Mouse (Mus musculus): ENCODE results near the gene Mast2. TPM values are rescaled to one million over a fixed set of nuclear protein-coding genes. Genes with fewer than 3 reads are reported as not detected.

Gene Mast2
- polyA plus RNA-seq, 1 experiment from 2014 or later, result 19.5 TPM

- no peak for DNase-seq (ENCODE audit: low spot score)
- Histone ChIP-seq H3K36me3 (peaks cover 76% of the 10 kb centered on the region), H3K4me3 (no peak overlapping the region), H3K4me1 (replicated peaks) (no peaks in the 10 kb centered on the region), H3K27me3 (ENCODE audit: insufficient read depth, poor library complexity, severe bottlenecking) (no peaks in the 10 kb centered on the region), H3K9me3 (no peaks in the 10 kb centered on the region), H3K27ac (no peak overlapping the region)
- WGBS, result 83% methylated on average over 4 of the region's 4 CpGs
Measured at GRCm38 (mm10) chr4:116300878-116301355, 163.1 kb downstream of the Mast2 start.

- H3K4me3 ChIP-seq, result no peak overlapping the region
- WGBS, result 88% methylated on average over 12 of the region's 12 CpGs
- DNase-seq (ENCODE audit: low spot score), result no peak
- no peaks in the 10 kb centered on the region for H3K4me1 ChIP-seq (replicated peaks)
- H3K27ac ChIP-seq, result no peak overlapping the region
- peaks cover 97% of the 10 kb centered on the region for H3K36me3 ChIP-seq
- H3K27me3 ChIP-seq (ENCODE audit: insufficient read depth, poor library complexity, severe bottlenecking), result no peaks in the 10 kb centered on the region
- H3K9me3 ChIP-seq, result no peaks in the 10 kb centered on the region
Measured at GRCm38 (mm10) chr4:116293296-116293695, 170.7 kb downstream of the Mast2 start.

- H3K27ac ChIP-seq, result no peak overlapping the region
- H3K9me3 ChIP-seq, result no peaks in the 10 kb centered on the region
- peaks cover 100% of the 10 kb centered on the region for H3K36me3 ChIP-seq
- no peak for DNase-seq (ENCODE audit: low spot score)
- 86% methylated on average over 6 of the region's 6 CpGs for WGBS
- no peaks in the 10 kb centered on the region for H3K27me3 ChIP-seq (ENCODE audit: insufficient read depth, poor library complexity, severe bottlenecking)
- H3K4me1 ChIP-seq (replicated peaks), result no peaks in the 10 kb centered on the region
- H3K4me3 ChIP-seq, result no peak overlapping the region
Measured at GRCm38 (mm10) chr4:116291561-116291960, 172.4 kb downstream of the Mast2 start.

GRCm38 (mm10) chr4:116282211-116282610 lies 181.8 kb downstream of the Mast2 start:
- DNase-seq (ENCODE audit: low spot score), result no peak
- 77% methylated on average over 2 of the region's 2 CpGs for WGBS
- Histone ChIP-seq H3K9me3 (no peaks in the 10 kb centered on the region), H3K27ac (no peak overlapping the region), H3K27me3 (ENCODE audit: insufficient read depth, poor library complexity, severe bottlenecking) (no peaks in the 10 kb centered on the region), H3K4me1 (replicated peaks) (no peaks in the 10 kb centered on the region), H3K4me3 (no peak overlapping the region), H3K36me3 (peaks cover 62% of the 10 kb centered on the region)

- Histone ChIP-seq H3K27ac (no peak overlapping the region), H3K27me3 (ENCODE audit: insufficient read depth, poor library complexity, severe bottlenecking) (no peaks in the 10 kb centered on the region), H3K4me1 (replicated peaks) (no peaks in the 10 kb centered on the region), H3K4me3 (no peak overlapping the region), H3K36me3 (peaks cover 99% of the 10 kb centered on the region), H3K9me3 (no peaks in the 10 kb centered on the region)
- no peak for DNase-seq (ENCODE audit: low spot score)
- WGBS, result 94% methylated on average over 6 of the region's 6 CpGs
Measured at GRCm38 (mm10) chr4:116268220-116268619, 195.8 kb downstream of the Mast2 start.

Other genes starting within 250 kb of the Mast2 start
- 49.2 and 57.3 TPM in 2 replicates for gene Pik3r3, start 242.6 kb downstream of the Mast2 start, polyA plus RNA-seq (2016; fragmentation: Nextera tagmentation; extraction: Ambion mirVana)
- gene Ipp, start 43.4 kb upstream of the Mast2 start, polyA plus RNA-seq (2016; fragmentation: Nextera tagmentation; extraction: Ambion mirVana), result 12.5 and 17.5 TPM in 2 replicates
- 25.0 and 29.7 TPM in 2 replicates for gene Tmem69, start 91.8 kb upstream of the Mast2 start, polyA plus RNA-seq (2016; fragmentation: Nextera tagmentation; extraction: Ambion mirVana)
- gene Gpbp1l1, start 93.5 kb upstream of the Mast2 start, polyA plus RNA-seq (2016; fragmentation: Nextera tagmentation; extraction: Ambion mirVana), result 21.4 and 27.8 TPM in 2 replicates
- 1.9 and 3.6 TPM in 2 replicates for gene Ccdc17, start 132.5 kb upstream of the Mast2 start, polyA plus RNA-seq (2016; fragmentation: Nextera tagmentation; extraction: Ambion mirVana)
- 178 and 293 TPM in 2 replicates for gene Nasp, start 163.8 kb upstream of the Mast2 start, polyA plus RNA-seq (2016; fragmentation: Nextera tagmentation; extraction: Ambion mirVana)
- 559 and 600 TPM in 2 replicates for gene Akr1a1, start 187.5 kb upstream of the Mast2 start, polyA plus RNA-seq (2016; fragmentation: Nextera tagmentation; extraction: Ambion mirVana)
- gene Prdx1, start 221.4 kb upstream of the Mast2 start, polyA plus RNA-seq (2016; fragmentation: Nextera tagmentation; extraction: Ambion mirVana), result 1,211 and 1,387 TPM in 2 replicates
- gene Mmachc, start 244.2 kb upstream of the Mast2 start, polyA plus RNA-seq (2016; fragmentation: Nextera tagmentation; extraction: Ambion mirVana), result 38.0 and 40.5 TPM in 2 replicates
- gene Ccdc163, start 244.3 kb upstream of the Mast2 start, polyA plus RNA-seq (2016; fragmentation: Nextera tagmentation; extraction: Ambion mirVana), result 33.1 and 37.4 TPM in 2 replicates

Data from hindbrain, embryonic 10.5 days (tissue).